Mouse (Mus musculus) C2C12 (cell line): ENCODE results near the gene Tcte1. TPM values are rescaled to one million over a fixed set of nuclear protein-coding genes. Genes with fewer than 3 reads are reported as not detected.

Source experiments
- H3K27me3 ChIP-seq: one replicate; pipeline ENCODE4 v1.6.1; 2011; ENCODE audit not compliant: control insufficient read depth, insufficient read depth, insufficient read length
- H3K36me3 ChIP-seq: one replicate; pipeline ENCODE4 v1.6.1; 2011; ENCODE audit not compliant: control insufficient read depth, insufficient read depth
- H3K4me3 ChIP-seq: one replicate; pipeline ENCODE4 v1.5.1; 2011; ENCODE audit warnings: mild to moderate bottlenecking, control low read depth; ENCODE audit not compliant: poor library complexity, insufficient read depth, severe bottlenecking
- H3K79me2 ChIP-seq: one replicate; pipeline ENCODE4 v1.6.1; 2011; ENCODE audit not compliant: control insufficient read depth, insufficient read depth
- H3K79me3 ChIP-seq: one replicate; pipeline ENCODE4 v1.6.1; 2011; ENCODE audit warnings: low read depth, control low read depth
- H3ac ChIP-seq: one replicate; pipeline ENCODE3; 2011; ENCODE audit warnings: low read depth; ENCODE audit not compliant: control insufficient read depth, insufficient read length
- CEBPB ChIP-seq: IDR thresholded peaks from one replicate; pipeline ENCODE4 v1.6.1; 2011; ENCODE audit warnings: low read depth, mild to moderate bottlenecking, control low read depth, moderate library complexity
- CTCF ChIP-seq: IDR thresholded peaks from one replicate; pipeline ENCODE4 v1.5.1; 2011; ENCODE audit not compliant: control insufficient read depth, insufficient read depth, insufficient read length
- FOSL1 ChIP-seq: IDR thresholded peaks from one replicate; pipeline ENCODE4 v1.8.0; 2011; ENCODE audit warnings: mild to moderate bottlenecking, low read length; ENCODE audit not compliant: poor library complexity, insufficient read depth, severe bottlenecking
- MAX ChIP-seq: IDR thresholded peaks from one replicate; pipeline ENCODE4 v1.6.1; 2011; ENCODE audit warnings: mild to moderate bottlenecking, control low read depth
- MYOD1 ChIP-seq: IDR thresholded peaks from one replicate; pipeline ENCODE4 v1.6.1; 2011; ENCODE audit warnings: low read depth; ENCODE audit not compliant: control insufficient read depth, insufficient read length
- MYOG ChIP-seq: IDR thresholded peaks from one replicate; pipeline ENCODE4 v1.6.1; 2011; ENCODE audit not compliant: control insufficient read depth, insufficient read length; ENCODE audit errors: extremely low read depth
- USF1 ChIP-seq: IDR thresholded peaks from one replicate; pipeline ENCODE4 v1.6.1; 2011; ENCODE audit warnings: low read depth, mild to moderate bottlenecking, control low read depth, moderate library complexity
- polyA plus RNA-seq: library from polyadenylated mRNA; unstranded; fragments of >200 nt; fragmentation: generic; extraction: Trizol; gene quantifications from one replicate; pipeline ENCODE4 v1.2.1, GENCODE M21; 2012; ENCODE audit warnings: missing spikeins

Tcte1 gene
- polyA plus RNA-seq, 1 experiment = not detected

GRCm38 (mm10) chr17:45539664-45540063 is 16.4 kb downstream of the Tcte1 start:
- Histone ChIP-seq H3ac (no peak overlapping the region), H3K79me2 (no peaks in the 10 kb centered on the region), H3K79me3 (no peaks in the 10 kb centered on the region), H3K27me3 (peaks cover 72% of the 10 kb centered on the region), H3K36me3 (no peaks in the 10 kb centered on the region), H3K4me3 (no peak overlapping the region)
- TF ChIP-seq USF1 (no peak), CTCF (no peak)

GRCm38 (mm10) chr17:45542129-45542528 is 18.9 kb downstream of the Tcte1 start:
- Histone ChIP-seq H3K36me3 (no peaks in the 10 kb centered on the region), H3K79me2 (no peaks in the 10 kb centered on the region), H3ac (no peak overlapping the region), H3K27me3 (peaks cover 66% of the 10 kb centered on the region), H3K79me3 (no peaks in the 10 kb centered on the region), H3K4me3 (no peak overlapping the region)
- TF ChIP-seq MAX (no peak), CTCF (no peak), CEBPB (no peak), USF1 (no peak), MYOG (no peak), MYOD1 (no peak), FOSL1 (no peak)

GRCm38 (mm10) chr17:45542705-45543104 is 19.5 kb downstream of the Tcte1 start:
- Histone ChIP-seq H3K79me2 (no peaks in the 10 kb centered on the region), H3K79me3 (no peaks in the 10 kb centered on the region), H3K36me3 (no peaks in the 10 kb centered on the region), H3K4me3 (no peak overlapping the region), H3K27me3 (peaks cover 62% of the 10 kb centered on the region), H3ac (no peak overlapping the region)
- TF ChIP-seq FOSL1 (no peak), MAX (no peak), CTCF (no peak), USF1 (no peak), MYOD1 (no peak), MYOG (no peak)

GRCm38 (mm10) chr17:45543115-45543514 is 19.9 kb downstream of the Tcte1 start:
- Histone ChIP-seq H3K4me3 (no peak overlapping the region), H3K79me3 (no peaks in the 10 kb centered on the region), H3K27me3 (peaks cover 60% of the 10 kb centered on the region), H3ac (no peak overlapping the region), H3K79me2 (no peaks in the 10 kb centered on the region), H3K36me3 (no peaks in the 10 kb centered on the region)
- TF ChIP-seq CTCF = no peak
- TF ChIP-seq MYOG = no peak
- no peak for TF ChIP-seq CEBPB
- no peak for TF ChIP-seq MYOD1
- TF ChIP-seq FOSL1 = no peak
- TF ChIP-seq MAX = no peak
- TF ChIP-seq USF1 = no peak

- Histone ChIP-seq H3K79me3 (no peaks in the 10 kb centered on the region), H3ac (no peak overlapping the region), H3K4me3 (no peak overlapping the region), H3K79me2 (no peaks in the 10 kb centered on the region), H3K27me3 (peaks cover 55% of the 10 kb centered on the region), H3K36me3 (no peaks in the 10 kb centered on the region)
- TF ChIP-seq USF1 = no peak
- TF ChIP-seq MYOG = no peak
- no peak for TF ChIP-seq MAX
- no peak for TF ChIP-seq MYOD1
- no peak for TF ChIP-seq CEBPB
- TF ChIP-seq CTCF = no peak
- TF ChIP-seq FOSL1 = no peak
These were observed 21.0 kb downstream of the Tcte1 start for GRCm38 (mm10) chr17:45544001-45544872.

- Histone ChIP-seq H3K79me2 (no peaks in the 10 kb centered on the region), H3K79me3 (no peaks in the 10 kb centered on the region), H3ac (no peak overlapping the region), H3K27me3 (peaks cover 48% of the 10 kb centered on the region), H3K36me3 (no peaks in the 10 kb centered on the region), H3K4me3 (no peak overlapping the region)
- TF ChIP-seq MAX = no peak
- TF ChIP-seq MYOD1 = no peak
- no peak for TF ChIP-seq MYOG
- TF ChIP-seq FOSL1 = no peak
- TF ChIP-seq USF1 = no peak
- no peak for TF ChIP-seq CEBPB
- TF ChIP-seq CTCF = no peak
These were observed 21.6 kb downstream of the Tcte1 start for GRCm38 (mm10) chr17:45544873-45545277.
